Mouse (Mus musculus): ENCODE results near the gene Gm30083. TPM values are rescaled to one million over a fixed set of nuclear protein-coding genes. Genes with fewer than 3 reads are reported as not detected.

Gene Gm30083
- polyA plus RNA-seq (2012): not detected in 2 replicates

GRCm38 (mm10) chr14:34015063-34015462 lies at the start of gene Gm30083:
Gene Gm30083, minus strand, starts transcription at chr14:34015182.
- no peaks in the 10 kb centered on the region; the same call in 1 of the 2 replicates for H3K9me3 ChIP-seq (ENCODE audit: control insufficient read depth, low read length)
- H3K36me3 ChIP-seq (ENCODE audit: control insufficient read depth): no peaks in the 10 kb centered on the region
- H3K27me3 ChIP-seq (ENCODE audit: control insufficient read depth): no peaks in the 10 kb centered on the region
- TF ChIP-seq TAL1 (IDR thresholded peaks at IDR 0.05; ENCODE audit: low read length) (no peak), GATA1 (IDR thresholded peaks at IDR 0.05; ENCODE audit: low read length) (no peak)
- H3K4me3 ChIP-seq (replicated peaks): no peak within 1 kb of the TSS
- H3K4me1 ChIP-seq (ENCODE audit: control insufficient read depth): no peaks in the 10 kb centered on the region

GRCm38 (mm10) chr14:34052516-34052915 lies 37.5 kb upstream of the Gm30083 start, which contains the start of gene Antxrl:
Gene Antxrl, plus strand, starts transcription at chr14:34052707.
- no peak for TF ChIP-seq TAL1 (IDR thresholded peaks at IDR 0.05; ENCODE audit: low read length)
- H3K27me3 ChIP-seq (ENCODE audit: control insufficient read depth): no peaks in the 10 kb centered on the region

DNA sequence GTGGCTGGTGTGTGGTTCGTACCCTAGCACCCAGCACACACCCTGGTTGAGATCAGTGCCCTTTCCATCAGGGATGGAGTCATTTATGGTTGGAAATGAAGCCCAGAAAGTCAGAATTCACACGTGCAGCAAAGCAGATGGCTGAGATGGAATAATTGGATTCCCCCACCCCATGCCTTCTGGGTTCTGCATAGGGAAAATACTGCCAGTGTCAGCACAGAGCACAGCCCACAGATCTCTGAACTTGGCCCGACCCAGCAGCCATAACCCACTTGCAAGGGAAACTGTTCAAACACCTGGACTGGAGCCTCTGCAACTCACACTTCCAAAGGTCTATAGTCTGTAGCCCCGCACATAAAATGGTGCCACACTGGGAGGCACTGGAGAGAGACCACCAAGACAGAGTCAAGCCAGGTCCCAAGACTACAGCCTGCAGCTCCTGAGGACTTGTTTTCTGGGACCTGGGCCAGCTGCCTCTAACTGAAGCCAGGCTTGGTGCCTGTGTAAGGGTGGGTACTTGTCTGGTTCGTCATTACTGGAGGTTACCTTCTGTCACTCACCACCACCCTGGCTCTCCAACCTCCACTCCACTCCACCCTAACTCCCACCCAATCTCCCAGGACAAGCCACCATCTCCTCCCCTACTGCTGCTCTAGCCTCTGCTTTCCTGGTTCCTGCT lies 35.3 kb upstream of the Gm30083 start:
- Histone ChIP-seq H3K27me3 (ENCODE audit: control insufficient read depth) (no peaks in the 10 kb centered on the region), H3K36me3 (ENCODE audit: control insufficient read depth) (no peaks in the 10 kb centered on the region), H3K4me3 (replicated peaks) (no peak overlapping the region), H3K9me3 (ENCODE audit: control insufficient read depth, low read length) (no peaks in the 10 kb centered on the region), H3K4me1 (ENCODE audit: control insufficient read depth) (no peaks in the 10 kb centered on the region)
- no peak for TF ChIP-seq GATA1 (IDR thresholded peaks at IDR 0.05; ENCODE audit: low read length)

More at GRCm38 (mm10) chr14:34052516-34052915, 37.5 kb upstream of the Gm30083 start, which contains the start of gene Antxrl:
- no peaks in the 10 kb centered on the region for H3K4me1 ChIP-seq (ENCODE audit: control insufficient read depth)
- no peaks in the 10 kb centered on the region for H3K36me3 ChIP-seq (ENCODE audit: control insufficient read depth)
- H3K4me3 ChIP-seq (replicated peaks): no peak within 1 kb of the TSS
- no peaks in the 10 kb centered on the region for H3K9me3 ChIP-seq (ENCODE audit: control insufficient read depth, low read length)

DNA sequence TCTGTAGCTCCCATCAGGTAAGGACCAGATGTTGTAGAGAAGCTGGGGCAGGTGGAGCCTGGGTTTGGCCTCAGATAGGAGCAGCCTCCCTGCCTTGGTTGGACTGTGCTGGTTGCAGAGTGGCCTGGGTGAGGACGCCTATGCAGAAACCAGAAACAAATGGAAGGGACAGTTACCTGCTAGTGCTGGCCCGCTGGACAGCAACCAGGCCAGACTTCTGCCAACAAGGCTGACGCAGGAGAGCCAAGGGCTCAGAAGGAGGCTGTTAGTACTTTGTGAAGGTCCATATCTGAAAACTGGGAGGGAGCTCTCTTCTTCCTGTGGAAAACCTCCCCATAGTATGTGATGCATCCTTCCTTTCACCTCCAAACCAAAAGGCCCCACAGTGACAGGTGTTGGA lies 28.4 kb upstream of the Gm30083 start:
- TF ChIP-seq GATA1 (IDR thresholded peaks at IDR 0.05; ENCODE audit: low read length) (no peak), TAL1 (IDR thresholded peaks at IDR 0.05; ENCODE audit: low read length) (no peak)
- Histone ChIP-seq H3K4me1 (ENCODE audit: control insufficient read depth) (no peaks in the 10 kb centered on the region), H3K27me3 (ENCODE audit: control insufficient read depth) (no peaks in the 10 kb centered on the region), H3K36me3 (ENCODE audit: control insufficient read depth) (no peaks in the 10 kb centered on the region), H3K9me3 (ENCODE audit: control insufficient read depth, low read length) (no peaks in the 10 kb centered on the region; the same call in 1 of the 2 replicates), H3K4me3 (replicated peaks) (no peak overlapping the region)

GRCm38 (mm10) chr14:34041241-34041640 lies 26.3 kb upstream of the Gm30083 start:
- H3K9me3 ChIP-seq (ENCODE audit: control insufficient read depth, low read length): no peaks in the 10 kb centered on the region; the same call in 1 of the 2 replicates
- no peaks in the 10 kb centered on the region for H3K36me3 ChIP-seq (ENCODE audit: control insufficient read depth)
- H3K4me1 ChIP-seq (ENCODE audit: control insufficient read depth): no peaks in the 10 kb centered on the region
- TF ChIP-seq GATA1 (IDR thresholded peaks at IDR 0.05; ENCODE audit: low read length): no peak
- TF ChIP-seq TAL1 (IDR thresholded peaks at IDR 0.05; ENCODE audit: low read length): no peak
- no peaks in the 10 kb centered on the region for H3K27me3 ChIP-seq (ENCODE audit: control insufficient read depth)
- H3K4me3 ChIP-seq (replicated peaks): no peak overlapping the region

- Histone ChIP-seq H3K9me3 (ENCODE audit: control insufficient read depth, low read length) (no peaks in the 10 kb centered on the region), H3K36me3 (ENCODE audit: control insufficient read depth) (no peaks in the 10 kb centered on the region), H3K4me1 (ENCODE audit: control insufficient read depth) (no peaks in the 10 kb centered on the region), H3K27me3 (ENCODE audit: control insufficient read depth) (no peaks in the 10 kb centered on the region), H3K4me3 (replicated peaks) (no peak overlapping the region)
- no peak for TF ChIP-seq GATA1 (IDR thresholded peaks at IDR 0.05; ENCODE audit: low read length)
- no peak for TF ChIP-seq TAL1 (IDR thresholded peaks at IDR 0.05; ENCODE audit: low read length)
Measured at GRCm38 (mm10) chr14:34033841-34034610, 19.0 kb upstream of the Gm30083 start.

DNA sequence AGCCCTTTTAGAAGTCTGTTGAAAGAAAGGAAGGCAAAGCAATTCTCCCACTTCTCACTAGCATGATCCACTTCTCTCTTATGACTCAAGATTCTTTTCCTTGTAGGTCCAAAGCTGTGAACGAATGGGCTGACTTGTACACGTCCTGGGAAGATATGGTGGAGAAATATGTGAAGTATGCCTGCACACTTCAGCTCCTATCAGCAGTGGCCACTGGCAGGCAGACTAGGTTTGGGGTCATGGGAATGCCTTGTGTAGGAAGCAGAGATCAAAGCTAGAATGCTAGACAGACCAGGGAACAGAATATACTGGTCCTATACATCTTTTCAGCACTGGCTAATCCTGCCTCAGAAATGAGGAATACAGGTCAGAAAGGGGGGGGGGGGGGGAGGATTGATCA lies 11.7 kb upstream of the Gm30083 start:
- no peaks in the 10 kb centered on the region; the same call in 1 of the 2 replicates for H3K9me3 ChIP-seq (ENCODE audit: control insufficient read depth, low read length)
- H3K4me3 ChIP-seq (replicated peaks): no peak overlapping the region
- H3K4me1 ChIP-seq (ENCODE audit: control insufficient read depth): no peaks in the 10 kb centered on the region
- no peaks in the 10 kb centered on the region for H3K27me3 ChIP-seq (ENCODE audit: control insufficient read depth)
- TF ChIP-seq GATA1 (IDR thresholded peaks at IDR 0.05; ENCODE audit: low read length): no peak
- no peak for TF ChIP-seq TAL1 (IDR thresholded peaks at IDR 0.05; ENCODE audit: low read length)
- no peaks in the 10 kb centered on the region for H3K36me3 ChIP-seq (ENCODE audit: control insufficient read depth)

- H3K4me3 ChIP-seq (replicated peaks): no peak overlapping the region
- no peaks in the 10 kb centered on the region for H3K27me3 ChIP-seq (ENCODE audit: control insufficient read depth)
Measured at GRCm38 (mm10) chr14:34016938-34017337, 2.0 kb upstream of the Gm30083 start.

DNA sequence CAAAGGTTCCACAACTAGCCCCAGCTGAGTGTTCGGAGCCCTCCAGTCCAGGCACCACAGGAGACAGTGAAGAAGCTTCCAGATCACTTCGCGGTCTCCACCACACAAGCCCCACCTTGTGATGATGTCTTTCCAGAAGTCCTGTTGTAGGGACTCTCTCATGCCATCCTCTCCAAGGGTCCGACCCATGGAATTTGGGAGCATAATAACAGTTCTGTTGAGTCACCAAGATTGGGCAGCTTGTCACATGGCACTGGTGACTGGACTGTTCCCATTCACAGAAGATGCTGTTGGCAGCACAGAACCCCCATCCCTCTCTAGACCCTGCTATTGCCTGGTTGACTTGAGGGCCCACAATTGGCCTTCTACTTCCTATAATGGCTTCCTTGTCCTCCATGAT lies 1.4 kb upstream of the Gm30083 start, which contains the start of gene Gm5460:
Gene Gm5460, plus strand, starts transcription at position 378 of the 400 bp plus-strand sequence.
- H3K27me3 ChIP-seq (ENCODE audit: control insufficient read depth): no peaks in the 10 kb centered on the region
- no peaks in the 10 kb centered on the region for H3K36me3 ChIP-seq (ENCODE audit: control insufficient read depth)
- TF ChIP-seq GATA1 (IDR thresholded peaks at IDR 0.05; ENCODE audit: low read length) (no peak), TAL1 (IDR thresholded peaks at IDR 0.05; ENCODE audit: low read length) (no peak)
- no peak within 1 kb of the TSS for H3K4me3 ChIP-seq (replicated peaks)
- H3K9me3 ChIP-seq (ENCODE audit: control insufficient read depth, low read length): no peaks in the 10 kb centered on the region; the same call in 1 of the 2 replicates
- no peaks in the 10 kb centered on the region for H3K4me1 ChIP-seq (ENCODE audit: control insufficient read depth)

More at GRCm38 (mm10) chr14:34016938-34017337, 2.0 kb upstream of the Gm30083 start:
- no peaks in the 10 kb centered on the region for H3K4me1 ChIP-seq (ENCODE audit: control insufficient read depth)
- TF ChIP-seq GATA1 (IDR thresholded peaks at IDR 0.05; ENCODE audit: low read length): no peak
- no peak for TF ChIP-seq TAL1 (IDR thresholded peaks at IDR 0.05; ENCODE audit: low read length)
- H3K9me3 ChIP-seq (ENCODE audit: control insufficient read depth, low read length): no peaks in the 10 kb centered on the region; the same call in 1 of the 2 replicates
- H3K36me3 ChIP-seq (ENCODE audit: control insufficient read depth): no peaks in the 10 kb centered on the region
